Mouse (Mus musculus): ENCODE measurements at regions not wholly inside any gene's neighbourhood (a gene's known extent, or its start where the extent isn't known, plus 50 kb on each side); places are given as distances from the start of the nearest gene placed in this dataset.

GRCm38 (mm10) chr15:50580811-50581210 lies 3303.9 kb upstream of the Gm7489 start:
- no peak for TF ChIP-seq CTCF (IDR thresholded peaks at IDR 0.05; ENCODE audit: control insufficient read depth, insufficient read depth, insufficient replicate concordance, low read depth, low read length)
- TF ChIP-seq POLR2A (IDR thresholded peaks at IDR 0.05; ENCODE audit: control insufficient read depth, low read depth, low read length) = no peak
